In genomic region chr17:43704216-43704930, GRCm38 (mm10) we compare ENCODE assay signal across 19 mouse cellular contexts. TPM values are rescaled to one million over a fixed set of nuclear protein-coding genes. Genes with fewer than 3 reads are reported as not detected.
DNase-seq lines count a peak whose midpoint lies in the region; ATAC-seq lines count a peak whose summit lies in the region.
"Had no signal": no experiment of that assay in that cellular context is flagged by ENCODE, and none has a peak within 500 bp of the region (broad histone marks: within the 10 kb centered on the region; RNA-seq: fewer than 3 reads in every experiment).

No protein-coding gene starts in this region.

- DNase-seq in cerebellum, adult 11 months: no peak
- DNase-seq in brain, adult 2 months (ENCODE audit: low read depth, low spot score): peak; percentile 56
- DNase-seq in cerebellum, adult 9-10 months: peak; percentile 22
- DNase-seq in cerebellum, postnatal 25 days: peak; percentile 45 to 55
- no peak for DNase-seq in thymus, postnatal 36 days
- DNase-seq: adrenal gland, adult 2 months; adrenal gland, postnatal 36 days; gastrocnemius, postnatal 10 days; heart, postnatal 4 days; kidney, adult 8-10 months had no signal

- H3K4me2 ChIP-seq in kidney, embryonic 14.5 days (replicated peaks; ENCODE audit: low read depth, low read length): no peak overlapping the region
- H3K4me2 ChIP-seq: embryonic facial prominence, embryonic 12.5 days; forebrain, embryonic 15.5 days; heart, embryonic 13.5 days; hindbrain, embryonic 12.5 days had no signal

- no peaks in the 10 kb centered on the region for H3K36me3 ChIP-seq in kidney, embryonic 14.5 days (ENCODE audit: control insufficient read depth, insufficient read depth, low read length)
- H3K36me3 ChIP-seq: embryonic facial prominence, embryonic 12.5 days; forebrain, embryonic 15.5 days; hindbrain, embryonic 12.5 days had no signal

- 88% methylated on average over 12 of the region's 12 CpGs for WGBS in kidney, embryonic 14.5 days

- no peaks in the 10 kb centered on the region for H3K9me3 ChIP-seq in kidney, embryonic 14.5 days (ENCODE audit: control insufficient read depth, low read length)
- H3K9me3 ChIP-seq: embryonic facial prominence, embryonic 12.5 days; forebrain, embryonic 15.5 days; heart, embryonic 13.5 days; hindbrain, embryonic 12.5 days had no signal

- no peak overlapping the region for H3K4me3 ChIP-seq in kidney, embryonic 14.5 days (ENCODE audit: low read length)
- H3K4me3 ChIP-seq: embryonic facial prominence, embryonic 12.5 days; forebrain, embryonic 15.5 days; heart, embryonic 13.5 days; hindbrain, embryonic 12.5 days had no signal

- H3K9ac ChIP-seq in kidney, embryonic 14.5 days (ENCODE audit: low read depth, low read length): no peak overlapping the region
- H3K9ac ChIP-seq: embryonic facial prominence, embryonic 12.5 days; forebrain, embryonic 15.5 days; heart, embryonic 13.5 days; hindbrain, embryonic 12.5 days had no signal

- ATAC-seq in cerebellum, adult (ENCODE audit: insufficient number of reproducible peaks, low FRiP score, low TSS enrichment): peak; percentile 69
- no peak for ATAC-seq in kidney, embryonic 14.5 days (ENCODE audit: low FRiP score, low TSS enrichment)
- ATAC-seq: forebrain, embryonic 15.5 days; hindbrain, embryonic 16.5 days; inflammation-experienced regulatory T-cells, adult 6 months; intestine, postnatal 0 days had no signal

- H3K27me3 ChIP-seq in kidney, embryonic 14.5 days (ENCODE audit: control insufficient read depth, insufficient read depth, low read length): no peaks in the 10 kb centered on the region
- H3K27me3 ChIP-seq: embryonic facial prominence, embryonic 12.5 days; forebrain, embryonic 15.5 days; heart, embryonic 13.5 days; hindbrain, embryonic 12.5 days had no signal

- H3K4me1 ChIP-seq in kidney, embryonic 14.5 days (ENCODE audit: control insufficient read depth, insufficient read depth, low read length): no peaks in the 10 kb centered on the region
- H3K4me1 ChIP-seq: embryonic facial prominence, embryonic 12.5 days; forebrain, embryonic 15.5 days; hindbrain, embryonic 12.5 days had no signal

- no peak overlapping the region for H3K27ac ChIP-seq in kidney, embryonic 14.5 days (ENCODE audit: low read depth, low read length)
- H3K27ac ChIP-seq: embryonic facial prominence, embryonic 12.5 days; forebrain, embryonic 15.5 days; heart, embryonic 13.5 days; hindbrain, embryonic 12.5 days had no signal

RNA-seq across cellular contexts. Expression of gene Cyp39a1, which starts 37.1 kb away (rescaled TPM):
- 11.8 and 20.3 TPM in 2 replicates for polyA plus RNA-seq in kidney, embryonic 14.5 days (2014; fragmentation: Nextera tagmentation; extraction: Ambion mirVana)

RNA-seq across cellular contexts. Expression of gene Slc25a27, which starts 37.4 kb away (rescaled TPM):
- polyA plus RNA-seq in kidney, embryonic 14.5 days (2014; fragmentation: Nextera tagmentation; extraction: Ambion mirVana): 12.6 and 12.7 TPM in 2 replicates

Comparison
In these comparisons a context has a peak if more than half of its experiments do, and no peak if none do; other contexts are left out.
1. DNase-seq: peak in brain, adult 2 months (single experiment), cerebellum, adult 9-10 months (single experiment) and cerebellum, postnatal 25 days (2 of 2); none in cerebellum, adult 11 months (single experiment) and thymus, postnatal 36 days (0 of 2).